Mouse (Mus musculus): ENCODE results near the gene Fance. TPM values are rescaled to one million over a fixed set of nuclear protein-coding genes. Genes with fewer than 3 reads are reported as not detected.

Fance gene
- polyA plus RNA-seq, 1 experiment, result 28.5 TPM

DNA sequence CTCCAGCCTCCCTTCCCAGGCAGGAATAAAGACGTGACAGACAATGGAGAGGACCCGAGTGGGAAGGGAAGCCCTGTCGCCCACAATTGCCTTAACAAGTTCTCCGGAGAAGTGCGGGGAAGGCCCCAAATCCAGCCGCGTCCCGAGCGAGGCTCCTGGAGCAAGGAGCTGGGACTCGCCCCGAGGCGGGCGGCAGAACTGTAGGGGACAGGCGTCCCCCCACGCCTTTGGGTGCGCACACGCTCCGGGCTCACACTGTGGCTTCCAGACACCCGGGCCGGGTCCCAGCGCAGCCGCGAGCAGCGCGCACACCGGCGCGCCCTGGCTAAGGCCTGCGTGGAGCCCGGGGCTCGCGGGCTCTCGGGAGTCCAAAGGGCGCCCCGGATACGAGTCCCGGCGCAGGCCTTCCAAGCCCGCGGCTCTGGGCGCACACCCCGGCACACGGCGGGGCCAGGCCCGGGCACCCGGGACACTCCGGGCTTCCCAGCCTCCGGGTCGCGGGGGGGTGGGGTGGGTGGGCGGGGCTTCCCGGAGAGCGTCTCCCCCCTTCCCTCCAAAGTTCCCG, 36.7 kb downstream of the Fance start:
- H3K4me3 ChIP-seq, result peak overlapping the region; percentile 73
- peaks cover 40% of the 10 kb centered on the region for H3K79me2 ChIP-seq (ENCODE audit: control insufficient read depth, insufficient read depth)
- no peaks in the 10 kb centered on the region for H3K27me3 ChIP-seq (ENCODE audit: control insufficient read depth, insufficient read depth, insufficient read length)
- H3K36me3 ChIP-seq (ENCODE audit: control insufficient read depth, insufficient read depth), result no peaks in the 10 kb centered on the region
- H3K4me2 ChIP-seq (ENCODE audit: low read depth), result peak overlapping the region; percentile 97
- peak overlapping the region; percentile 80 for H3ac ChIP-seq (ENCODE audit: control insufficient read depth, insufficient read length)
- TF ChIP-seq POLR2AphosphoS2 (IDR thresholded peaks at IDR 0.05; ENCODE audit: insufficient read length, low read depth) (peak; percentile 15), POLR2A (IDR thresholded peaks at IDR 0.05; ENCODE audit: insufficient read length, low read depth) (peak; percentile 44), TCF12 (IDR thresholded peaks at IDR 0.05; ENCODE audit: insufficient read depth, poor library complexity, severe bottlenecking) (no peak)

DNA sequence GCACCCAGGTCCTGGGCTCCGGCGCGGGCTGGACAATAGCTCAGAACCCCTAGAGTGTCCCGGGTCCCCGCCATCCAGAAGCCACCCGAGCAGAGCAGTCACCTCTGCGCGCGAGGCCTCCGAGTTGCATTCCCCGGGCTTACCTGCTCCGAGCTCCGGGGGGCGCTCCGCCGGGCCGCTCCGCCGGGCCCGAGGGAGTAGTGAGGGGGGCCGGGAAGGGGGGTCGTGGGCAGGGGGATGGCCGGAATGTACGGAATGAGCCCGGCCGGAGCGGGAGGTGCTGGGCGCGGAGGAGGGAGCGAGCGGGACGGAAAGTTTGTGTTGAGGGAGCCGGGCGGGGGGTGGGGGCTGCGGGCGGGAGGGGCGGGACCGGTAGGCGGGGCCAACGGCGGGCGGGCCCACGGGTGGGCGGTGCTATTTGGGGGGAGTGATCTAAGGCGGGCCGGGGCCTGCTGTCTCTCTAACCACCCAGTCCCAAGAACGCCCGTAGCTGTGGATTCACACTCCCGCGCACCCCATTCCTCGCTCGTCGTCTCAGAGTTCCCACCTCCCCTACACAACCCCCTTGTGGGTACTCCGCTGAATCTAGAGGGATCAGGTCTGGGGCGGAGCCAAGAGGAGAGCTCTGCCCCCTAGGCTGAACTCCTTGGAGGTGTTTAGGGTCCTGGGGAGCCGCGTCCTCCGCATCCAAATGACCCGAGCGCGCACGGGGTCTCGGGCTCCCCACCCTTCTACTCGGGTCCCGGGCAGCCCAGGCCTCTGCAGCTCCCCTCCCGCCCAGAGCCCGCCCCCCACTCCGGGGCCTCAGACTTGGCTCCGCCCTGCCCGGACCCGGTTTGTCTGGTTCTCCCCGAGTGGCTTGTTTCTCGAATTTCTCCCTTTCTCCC, 37.4 kb downstream of the Fance start, which contains the start of gene Tead3:
TSS of gene Tead3 (minus strand) at position 352 of the 887 bp plus-strand sequence.
- peak within 1 kb of the TSS; percentile 97 for H3K4me2 ChIP-seq (ENCODE audit: low read depth)
- peak within 1 kb of the TSS; percentile 80 for H3ac ChIP-seq (ENCODE audit: control insufficient read depth, insufficient read length)
- H3K79me2 ChIP-seq (ENCODE audit: control insufficient read depth, insufficient read depth), result peaks cover 40% of the 10 kb centered on the region
- H3K36me3 ChIP-seq (ENCODE audit: control insufficient read depth, insufficient read depth), result no peaks in the 10 kb centered on the region
- peak within 1 kb of the TSS; percentile 73 for H3K4me3 ChIP-seq
- TF ChIP-seq MYOG (IDR thresholded peaks at IDR 0.05; ENCODE audit: control insufficient read depth in 1 of 3, insufficient read depth in 1 of 3, insufficient read length in 2 of 3, low read depth in 2 of 3) (no peak), TCF12 (IDR thresholded peaks at IDR 0.05; ENCODE audit: insufficient read depth, poor library complexity, severe bottlenecking) (no peak), TCF3 (IDR thresholded peaks at IDR 0.05; ENCODE audit: insufficient read length, low read depth) (no peak), E2F4 (IDR thresholded peaks at IDR 0.05; ENCODE audit: insufficient read depth) (no peak), MYOD1 (IDR thresholded peaks at IDR 0.05; ENCODE audit: control insufficient read depth in 1 of 3, insufficient read length in 2 of 3, low read depth in 2 of 3) (no peak), POLR2A (IDR thresholded peaks at IDR 0.05; ENCODE audit: insufficient read length, low read depth) (peak; percentile 74), POLR2AphosphoS2 (IDR thresholded peaks at IDR 0.05; ENCODE audit: insufficient read length, low read depth) (peak; percentile 54), USF1 (IDR thresholded peaks at IDR 0.05; ENCODE audit: low read depth) (no peak), SRF (IDR thresholded peaks at IDR 0.05; ENCODE audit: control insufficient read depth, insufficient read length, low read depth) (no peak), CEBPB (IDR thresholded peaks at IDR 0.05; ENCODE audit: insufficient read depth, poor library complexity, severe bottlenecking) (no peak), MAX (IDR thresholded peaks at IDR 0.05; ENCODE audit: low read depth) (no peak), REST (IDR thresholded peaks at IDR 0.05; ENCODE audit: insufficient read depth, insufficient read length) (no peak)
- H3K27me3 ChIP-seq (ENCODE audit: control insufficient read depth, insufficient read depth, insufficient read length), result no peaks in the 10 kb centered on the region

DNA sequence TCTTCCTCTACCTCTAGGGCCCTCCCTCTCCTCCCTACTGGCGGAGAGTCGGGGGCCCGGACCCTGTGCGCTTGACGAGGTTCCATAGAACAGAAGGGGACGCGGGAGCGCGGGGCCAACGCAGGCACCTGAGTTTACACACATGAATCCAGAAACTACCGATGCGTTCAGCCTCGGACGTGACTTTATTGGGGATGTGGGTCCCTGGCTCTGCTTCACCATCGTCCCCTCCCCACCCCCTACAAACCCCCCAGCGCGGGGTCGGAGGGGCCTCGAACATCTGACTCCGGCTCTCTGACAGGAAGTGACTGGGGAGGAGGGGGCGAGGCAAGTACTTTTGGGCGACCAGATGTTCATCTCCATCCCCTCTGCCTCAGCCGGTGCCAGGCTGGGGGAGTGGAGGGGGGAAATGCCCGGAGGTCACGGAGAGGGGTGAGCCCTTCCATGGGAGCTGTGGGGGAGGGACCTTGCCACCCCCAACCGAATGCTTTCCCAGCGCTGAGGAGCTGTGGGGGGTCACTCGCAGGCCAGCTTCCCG, 38.1 kb downstream of the Fance start:
- Histone ChIP-seq H3K4me2 (ENCODE audit: low read depth) (peak overlapping the region; percentile 83), H3K27me3 (ENCODE audit: control insufficient read depth, insufficient read depth, insufficient read length) (no peaks in the 10 kb centered on the region), H3K79me2 (ENCODE audit: control insufficient read depth, insufficient read depth) (peaks cover 34% of the 10 kb centered on the region), H3ac (ENCODE audit: control insufficient read depth, insufficient read length) (peak overlapping the region; percentile 80), H3K36me3 (ENCODE audit: control insufficient read depth, insufficient read depth) (no peaks in the 10 kb centered on the region), H3K4me3 (peak overlapping the region; percentile 73)
- no peak for TF ChIP-seq USF1 (IDR thresholded peaks at IDR 0.05; ENCODE audit: low read depth)
- TF ChIP-seq POLR2AphosphoS2 (IDR thresholded peaks at IDR 0.05; ENCODE audit: insufficient read length, low read depth), result no peak
- no peak for TF ChIP-seq SRF (IDR thresholded peaks at IDR 0.05; ENCODE audit: control insufficient read depth, insufficient read length, low read depth)
- TF ChIP-seq POLR2A (IDR thresholded peaks at IDR 0.05; ENCODE audit: insufficient read length, low read depth), result no peak
- TF ChIP-seq MYOG (IDR thresholded peaks at IDR 0.05; ENCODE audit: control insufficient read depth in 1 of 3, insufficient read depth in 1 of 3, insufficient read length in 2 of 3, low read depth in 2 of 3), result no peak
- no peak for TF ChIP-seq REST (IDR thresholded peaks at IDR 0.05; ENCODE audit: insufficient read depth, insufficient read length)
- TF ChIP-seq TCF12 (IDR thresholded peaks at IDR 0.05; ENCODE audit: insufficient read depth, poor library complexity, severe bottlenecking), result no peak
- no peak for TF ChIP-seq E2F4 (IDR thresholded peaks at IDR 0.05; ENCODE audit: insufficient read depth)
- TF ChIP-seq MYOD1 (IDR thresholded peaks at IDR 0.05; ENCODE audit: control insufficient read depth in 1 of 3, insufficient read length in 2 of 3, low read depth in 2 of 3), result no peak
- TF ChIP-seq TCF3 (IDR thresholded peaks at IDR 0.05; ENCODE audit: insufficient read length, low read depth), result no peak

DNA sequence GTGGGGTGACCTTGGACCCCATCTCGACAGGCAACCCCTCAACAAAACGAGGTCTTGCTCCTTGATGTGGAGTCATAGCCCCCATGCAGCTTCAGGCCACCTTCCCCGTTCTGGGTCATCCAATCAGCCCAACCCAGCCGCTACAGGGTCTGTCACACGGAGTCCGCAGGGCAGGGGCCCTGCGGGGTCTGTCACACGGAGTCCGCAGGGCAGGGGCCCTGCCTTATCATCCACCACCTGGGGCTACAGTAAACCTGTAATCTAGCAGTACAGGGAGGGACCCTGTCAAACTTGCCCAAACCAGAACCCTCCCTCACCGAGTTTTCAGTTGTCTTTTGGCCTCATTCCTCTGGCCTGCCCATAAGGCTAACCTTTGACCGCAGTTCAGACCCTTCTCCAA, 38.7 kb downstream of the Fance start:
- H3K4me3 ChIP-seq, result peak overlapping the region; percentile 73
- H3K4me2 ChIP-seq (ENCODE audit: low read depth), result no peak overlapping the region

More for the DNA sequence above, 38.7 kb downstream of the Fance start:
- H3K36me3 ChIP-seq (ENCODE audit: control insufficient read depth, insufficient read depth), result no peaks in the 10 kb centered on the region
- no peaks in the 10 kb centered on the region for H3K27me3 ChIP-seq (ENCODE audit: control insufficient read depth, insufficient read depth, insufficient read length)
- H3ac ChIP-seq (ENCODE audit: control insufficient read depth, insufficient read length), result no peak overlapping the region
- TF ChIP-seq MYOD1 (IDR thresholded peaks at IDR 0.05; ENCODE audit: control insufficient read depth in 1 of 3, insufficient read length in 2 of 3, low read depth in 2 of 3), result no peak
- no peak for TF ChIP-seq CEBPB (IDR thresholded peaks at IDR 0.05; ENCODE audit: insufficient read depth, poor library complexity, severe bottlenecking)
- no peak for TF ChIP-seq MYOG (IDR thresholded peaks at IDR 0.05; ENCODE audit: control insufficient read depth in 1 of 3, insufficient read depth in 1 of 3, insufficient read length in 2 of 3, low read depth in 2 of 3)
- TF ChIP-seq SRF (IDR thresholded peaks at IDR 0.05; ENCODE audit: control insufficient read depth, insufficient read length, low read depth), result no peak
- no peak for TF ChIP-seq TCF12 (IDR thresholded peaks at IDR 0.05; ENCODE audit: insufficient read depth, poor library complexity, severe bottlenecking)
- H3K79me2 ChIP-seq (ENCODE audit: control insufficient read depth, insufficient read depth), result peaks cover 29% of the 10 kb centered on the region

Data from myocyte (in vitro differentiated cells).